Mouse (Mus musculus): ENCODE data around the gene Gm13278. TPM values are rescaled to one million over a fixed set of nuclear protein-coding genes. Genes with fewer than 3 reads are reported as not detected.
"Not testable (repeated sequence)": the region's sequence is repeated elsewhere in the genome, so short reads cannot be mapped to it uniquely, and the experiment has no call there.

Gene Gm13278
- polyA plus RNA-seq, 1 experiment from 2014 or later = not detected

DNA sequence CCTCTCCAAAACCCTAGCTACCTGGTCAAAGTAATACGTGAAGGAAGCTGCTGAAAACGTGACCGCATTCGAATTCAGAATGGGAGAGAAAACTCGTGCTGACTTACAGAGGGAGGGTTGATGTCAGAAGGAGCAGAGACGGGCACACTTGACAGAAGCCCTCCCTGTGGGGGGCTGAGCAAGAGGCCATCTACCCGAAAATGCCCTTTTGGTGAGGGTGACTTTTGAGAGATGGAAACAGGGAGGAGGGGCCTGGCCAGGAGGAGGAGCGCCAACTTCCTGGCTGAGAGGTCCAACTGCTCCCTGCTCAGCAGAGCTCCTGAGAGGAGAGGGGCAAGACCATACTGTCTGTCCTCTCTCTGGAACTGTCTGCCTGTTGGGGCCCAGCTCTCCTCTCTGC lies 13.9 kb downstream of the Gm13278 start, which contains the start of gene Gm13288:
Gene Gm13288, plus strand, starts transcription at position 301 of the 400 bp plus-strand sequence.
- H3K36me3 ChIP-seq; H3K27me3 ChIP-seq (ENCODE audit: insufficient read depth, poor library complexity, severe bottlenecking); H3K9me3 ChIP-seq; H3K27ac ChIP-seq; H3K4me1 ChIP-seq; DNase-seq (ENCODE audit: low spot score): not testable (repeated sequence)
- H3K4me3 ChIP-seq = peak within 1 kb of the TSS; percentile 33; the same call in 1 of the 2 replicates
- WGBS = no CpG with 5 or more reads among the region's 8 CpGs

DNA sequence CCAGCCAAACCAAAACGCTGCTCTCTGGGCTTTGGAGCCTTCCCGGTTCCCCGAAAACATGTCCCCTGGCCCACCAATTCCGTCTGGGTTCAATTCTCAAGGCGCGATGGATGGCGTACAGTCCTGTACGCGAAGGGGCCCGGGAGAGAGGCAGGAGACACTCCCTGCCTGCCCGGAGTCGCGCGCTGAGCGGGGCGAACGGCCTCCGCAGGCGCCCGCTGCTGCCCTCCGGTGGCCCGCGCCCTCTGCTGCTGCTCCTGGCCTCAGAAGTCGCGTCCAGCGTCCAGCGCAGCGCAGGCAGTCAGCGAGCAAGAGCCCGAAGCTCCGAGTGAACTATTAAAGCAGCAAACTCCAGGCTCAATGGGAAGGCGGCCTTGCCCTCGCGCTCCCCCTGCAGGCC lies 14.4 kb downstream of the Gm13278 start:
- peak overlapping the region; percentile 33; the same call in 1 of the 2 replicates for H3K4me3 ChIP-seq
- H3K4me1 ChIP-seq; H3K36me3 ChIP-seq; DNase-seq (ENCODE audit: low spot score); H3K27ac ChIP-seq; H3K27me3 ChIP-seq (ENCODE audit: insufficient read depth, poor library complexity, severe bottlenecking); H3K9me3 ChIP-seq: not testable (repeated sequence)
- WGBS = 0% methylated on average over 17 of the region's 34 CpGs

DNA sequence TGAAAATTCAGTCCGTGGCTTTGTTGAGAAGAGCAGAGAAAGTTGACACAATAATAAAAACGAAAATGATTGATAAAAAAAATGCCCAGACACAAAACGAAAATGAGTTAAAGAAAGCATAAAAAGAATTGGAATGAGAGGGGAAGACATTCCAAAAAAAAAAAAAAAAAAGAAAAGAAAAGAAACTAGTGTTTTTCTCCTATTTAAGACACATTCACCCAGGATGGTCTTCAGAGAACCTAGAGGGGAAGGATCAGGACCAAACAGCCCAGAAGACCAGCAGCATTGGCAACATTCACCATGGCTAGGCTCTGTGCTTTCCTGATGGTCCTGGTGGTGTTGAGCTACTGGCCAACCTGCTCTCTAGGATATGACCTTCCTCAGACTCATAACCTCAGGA lies 24.6 kb downstream of the Gm13278 start, which contains the start of gene Ifna7:
Gene Ifna7, plus strand, starts transcription at position 301 of the 400 bp plus-strand sequence.
- Histone ChIP-seq H3K9me3 (no peaks in the 10 kb centered on the region), H3K27me3 (ENCODE audit: insufficient read depth, poor library complexity, severe bottlenecking) (no peaks in the 10 kb centered on the region), H3K27ac (no peak within 1 kb of the TSS), H3K36me3 (no peaks in the 10 kb centered on the region), H3K4me1 (no peaks in the 10 kb centered on the region), H3K4me3 (no peak within 1 kb of the TSS)
- WGBS = 58% methylated on average over 3 of the region's 3 CpGs
- DNase-seq (ENCODE audit: low spot score) = no peak

DNA sequence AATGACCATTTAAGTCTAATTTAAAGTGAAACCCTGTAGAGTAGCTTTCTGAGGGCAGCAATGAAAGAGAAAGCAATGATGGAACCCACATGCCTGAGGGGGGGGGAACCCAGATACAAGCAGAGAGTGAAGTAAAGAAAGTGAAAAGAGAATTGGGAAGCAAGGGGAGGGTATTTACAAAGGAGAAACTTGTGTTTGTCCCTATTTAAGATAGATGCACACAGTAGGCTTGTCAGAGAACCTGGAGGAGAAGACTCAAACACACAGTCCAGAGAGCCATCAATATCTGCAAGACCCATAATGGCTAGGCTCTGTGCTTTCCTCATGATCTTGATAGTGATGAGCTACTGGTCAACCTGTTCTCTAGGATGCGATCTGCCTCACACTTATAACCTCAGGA lies 28.3 kb downstream of the Gm13278 start, which contains the start of gene Ifna11:
Gene Ifna11, plus strand, starts transcription at position 301 of the 400 bp plus-strand sequence.
- no peak for DNase-seq (ENCODE audit: low spot score)
- no peaks in the 10 kb centered on the region for H3K9me3 ChIP-seq
- no peak within 1 kb of the TSS for H3K27ac ChIP-seq
- H3K4me1 ChIP-seq = no peaks in the 10 kb centered on the region
- no peaks in the 10 kb centered on the region for H3K27me3 ChIP-seq (ENCODE audit: insufficient read depth, poor library complexity, severe bottlenecking)
- 64% methylated on average over 1 of the region's 1 CpGs for WGBS
- H3K36me3 ChIP-seq = no peaks in the 10 kb centered on the region
- H3K4me3 ChIP-seq = no peak within 1 kb of the TSS

DNA sequence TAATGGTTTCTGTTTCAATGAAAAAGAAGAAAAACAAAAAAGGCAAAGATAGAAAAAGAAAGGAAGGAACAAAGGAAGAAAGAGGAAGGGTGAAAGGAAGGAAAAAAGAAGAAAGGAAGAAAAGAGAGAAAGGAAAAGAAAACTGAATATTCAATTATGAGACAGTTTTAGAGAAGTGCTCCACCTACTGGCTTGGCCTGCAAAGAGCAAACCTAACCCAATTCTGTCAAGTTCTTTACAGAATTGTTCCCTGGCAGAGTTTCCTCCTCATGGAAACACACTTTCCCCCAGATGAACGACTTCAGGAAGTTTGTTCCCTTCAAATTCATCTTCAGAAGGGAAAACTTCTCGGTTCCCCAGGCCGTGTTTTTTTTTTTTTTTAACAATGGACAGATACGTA lies 31.6 kb downstream of the Gm13278 start:
- H3K36me3 ChIP-seq = no peaks in the 10 kb centered on the region
- H3K4me1 ChIP-seq = no peaks in the 10 kb centered on the region
- H3K9me3 ChIP-seq = no peaks in the 10 kb centered on the region
- 26% methylated on average over 4 of the region's 4 CpGs for WGBS
- DNase-seq (ENCODE audit: low spot score) = no peak
- no peaks in the 10 kb centered on the region for H3K27me3 ChIP-seq (ENCODE audit: insufficient read depth, poor library complexity, severe bottlenecking)
- no peak overlapping the region for H3K27ac ChIP-seq
- no peak overlapping the region for H3K4me3 ChIP-seq

DNA sequence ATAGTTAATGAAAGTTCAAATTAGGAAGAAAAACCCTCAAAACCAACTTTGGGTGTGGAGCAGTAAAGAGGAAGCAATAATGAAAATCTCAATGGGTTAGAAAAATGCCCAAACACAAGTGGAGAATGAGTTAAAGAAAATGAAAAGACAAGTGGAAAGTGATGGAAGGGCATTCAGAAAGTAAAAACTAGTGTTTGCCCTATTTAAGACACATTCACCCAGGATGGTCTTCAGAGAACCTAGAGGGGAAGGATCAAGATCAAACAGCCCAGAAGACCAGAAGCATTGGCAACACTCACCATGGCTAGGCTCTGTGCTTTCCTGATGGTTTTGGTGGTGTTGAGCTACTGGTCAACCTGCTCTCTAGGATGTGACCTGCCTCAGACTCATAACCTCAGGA lies 35.8 kb downstream of the Gm13278 start, which contains the start of gene Ifna6:
Gene Ifna6, plus strand, starts transcription at position 301 of the 400 bp plus-strand sequence.
- DNase-seq (ENCODE audit: low spot score); H3K9me3 ChIP-seq; H3K27me3 ChIP-seq (ENCODE audit: insufficient read depth, poor library complexity, severe bottlenecking); H3K4me1 ChIP-seq; H3K4me3 ChIP-seq; H3K36me3 ChIP-seq; H3K27ac ChIP-seq: not testable (repeated sequence)

DNA sequence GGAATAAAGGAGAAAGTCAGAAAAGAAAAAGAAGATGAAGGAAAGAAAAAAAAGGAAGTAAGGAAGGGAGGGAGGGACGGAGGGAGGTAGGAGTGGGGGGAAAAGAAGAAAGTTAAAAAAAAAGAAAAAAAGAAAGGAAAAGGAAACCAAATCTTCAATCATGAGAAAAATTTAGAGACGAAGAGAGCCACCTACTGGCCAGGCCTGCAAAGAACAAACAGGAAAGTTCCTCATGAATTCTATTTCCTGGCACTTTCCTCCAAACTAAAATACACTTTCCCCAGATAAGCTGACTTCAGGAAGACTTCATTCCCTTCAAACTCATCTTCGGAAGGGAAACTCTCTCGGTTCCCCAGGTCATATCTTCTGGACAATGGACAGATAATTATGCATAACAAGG lies 39.2 kb downstream of the Gm13278 start:
- Histone ChIP-seq H3K27me3 (ENCODE audit: insufficient read depth, poor library complexity, severe bottlenecking) (no peaks in the 10 kb centered on the region), H3K4me1 (no peaks in the 10 kb centered on the region), H3K4me3 (no peak overlapping the region), H3K9me3 (no peaks in the 10 kb centered on the region), H3K27ac (no peak overlapping the region), H3K36me3 (no peaks in the 10 kb centered on the region)
- no peak for DNase-seq (ENCODE audit: low spot score)
- WGBS = 15% methylated on average over 4 of the region's 4 CpGs

DNA sequence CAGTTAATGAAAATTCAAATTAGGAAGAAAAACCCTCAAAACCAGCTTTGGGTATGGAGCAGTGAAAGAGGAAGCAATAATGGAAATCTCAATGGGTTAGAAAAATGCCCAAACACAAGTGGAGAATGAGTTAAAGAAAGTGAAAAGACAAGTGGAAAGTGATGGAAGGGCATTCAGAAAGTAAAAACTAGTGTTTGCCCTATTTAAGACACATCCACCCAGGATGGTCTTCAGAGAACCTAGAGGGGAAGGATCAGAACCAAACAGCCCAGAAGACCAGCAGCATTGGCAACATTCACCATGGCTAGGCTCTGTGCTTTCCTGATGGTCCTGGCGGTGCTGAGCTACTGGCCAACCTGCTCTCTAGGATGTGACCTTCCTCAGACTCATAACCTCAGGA lies 43.9 kb downstream of the Gm13278 start, which contains the start of gene Ifna5:
Gene Ifna5, plus strand, starts transcription at position 301 of the 400 bp plus-strand sequence.
- 81% methylated on average over 1 of the region's 1 CpGs for WGBS
- not testable (repeated sequence) for H3K4me3 ChIP-seq; DNase-seq (ENCODE audit: low spot score); H3K27me3 ChIP-seq (ENCODE audit: insufficient read depth, poor library complexity, severe bottlenecking); H3K36me3 ChIP-seq; H3K4me1 ChIP-seq; H3K27ac ChIP-seq; H3K9me3 ChIP-seq

DNA sequence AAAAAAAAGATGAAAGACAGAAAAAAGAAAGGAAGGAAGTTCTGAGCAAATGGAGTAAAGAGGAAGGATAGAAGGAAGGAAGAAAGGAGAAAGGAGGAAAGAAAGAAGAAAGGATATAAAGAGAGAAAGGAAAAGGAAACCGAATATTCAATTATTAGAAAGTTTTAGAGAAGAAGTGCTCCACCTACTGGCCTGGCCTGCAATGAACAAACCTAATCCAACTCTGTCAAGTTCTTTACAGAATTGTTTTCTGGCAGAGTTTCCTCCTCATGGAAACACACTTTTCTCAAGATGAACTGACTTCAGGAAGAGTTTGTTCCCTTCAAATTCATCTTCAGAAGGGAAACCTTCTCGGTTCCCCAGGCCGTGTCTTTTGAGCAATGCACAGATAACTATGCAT lies 47.5 kb downstream of the Gm13278 start:
- Histone ChIP-seq H3K36me3 (no peaks in the 10 kb centered on the region), H3K4me3 (no peak overlapping the region), H3K9me3 (no peaks in the 10 kb centered on the region), H3K4me1 (no peaks in the 10 kb centered on the region), H3K27me3 (ENCODE audit: insufficient read depth, poor library complexity, severe bottlenecking) (no peaks in the 10 kb centered on the region), H3K27ac (no peak overlapping the region)
- 42% methylated on average over 3 of the region's 3 CpGs for WGBS
- DNase-seq (ENCODE audit: low spot score) = no peak

DNA sequence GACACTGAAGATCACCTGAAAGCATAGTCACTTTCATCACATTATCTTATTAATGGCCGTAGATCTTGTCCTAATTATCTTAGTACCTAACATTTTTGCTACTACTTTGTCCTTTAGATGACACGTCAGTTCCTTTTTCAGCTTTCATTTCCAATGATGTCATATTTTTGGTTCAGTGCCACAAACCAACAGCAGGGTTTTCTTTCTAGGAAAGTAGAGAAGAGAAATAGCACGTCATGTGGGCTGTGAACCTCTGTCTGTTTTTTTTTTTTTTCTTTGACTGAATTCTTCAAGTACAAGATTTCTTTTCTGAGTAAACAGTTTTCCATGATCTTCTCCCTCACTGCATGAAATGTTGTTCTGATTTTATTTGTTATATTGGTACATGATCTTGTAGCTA lies 48.7 kb downstream of the Gm13278 start:
- no peak overlapping the region for H3K27ac ChIP-seq
- DNase-seq (ENCODE audit: low spot score) = no peak
- H3K9me3 ChIP-seq = no peaks in the 10 kb centered on the region
- H3K36me3 ChIP-seq = no peaks in the 10 kb centered on the region
- no peak overlapping the region for H3K4me3 ChIP-seq
- H3K4me1 ChIP-seq = no peaks in the 10 kb centered on the region
- H3K27me3 ChIP-seq (ENCODE audit: insufficient read depth, poor library complexity, severe bottlenecking) = no peaks in the 10 kb centered on the region
- WGBS = 83% methylated on average over 3 of the region's 3 CpGs

DNA sequence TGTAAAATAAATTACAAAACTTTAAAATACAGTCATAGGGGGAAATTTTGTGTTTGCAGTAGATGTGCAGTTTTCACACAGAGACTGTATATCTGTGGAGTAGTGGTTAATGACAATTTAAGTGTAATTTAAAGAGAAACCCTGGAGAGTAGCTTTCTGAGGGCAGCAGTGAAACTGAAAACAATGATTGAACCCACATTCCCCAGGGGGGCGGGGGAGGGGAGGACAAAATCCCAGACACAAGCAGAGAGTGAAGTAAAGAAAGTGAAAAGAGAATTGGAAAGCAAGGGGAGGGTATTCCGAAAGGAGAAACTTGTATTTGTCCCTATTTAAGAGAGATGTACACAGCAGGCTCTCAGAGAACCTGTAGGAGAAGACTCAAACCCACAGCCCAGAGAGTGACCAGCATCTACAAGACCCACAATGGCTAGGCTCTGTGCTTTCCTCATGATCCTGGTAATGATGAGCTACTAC lies 50.1 kb downstream of the Gm13278 start, which contains the start of gene Ifna4:
Gene Ifna4, plus strand, starts transcription at position 424 of the 474 bp plus-strand sequence.
- DNase-seq (ENCODE audit: low spot score) = no peak
- H3K27ac ChIP-seq = no peak within 1 kb of the TSS
- H3K36me3 ChIP-seq = no peaks in the 10 kb centered on the region
- no peaks in the 10 kb centered on the region for H3K4me1 ChIP-seq
- H3K4me3 ChIP-seq = no peak within 1 kb of the TSS
- H3K27me3 ChIP-seq (ENCODE audit: insufficient read depth, poor library complexity, severe bottlenecking) = no peaks in the 10 kb centered on the region
- H3K9me3 ChIP-seq = no peaks in the 10 kb centered on the region
- 41% methylated on average over 2 of the region's 2 CpGs for WGBS
